Mouse (Mus musculus): ENCODE results near the gene Gfm2. TPM values are rescaled to one million over a fixed set of nuclear protein-coding genes. Genes with fewer than 3 reads are reported as not detected.

The Gfm2 gene
- polyA plus RNA-seq, 1 experiment from 2014 or later = 31.8 TPM

DNA sequence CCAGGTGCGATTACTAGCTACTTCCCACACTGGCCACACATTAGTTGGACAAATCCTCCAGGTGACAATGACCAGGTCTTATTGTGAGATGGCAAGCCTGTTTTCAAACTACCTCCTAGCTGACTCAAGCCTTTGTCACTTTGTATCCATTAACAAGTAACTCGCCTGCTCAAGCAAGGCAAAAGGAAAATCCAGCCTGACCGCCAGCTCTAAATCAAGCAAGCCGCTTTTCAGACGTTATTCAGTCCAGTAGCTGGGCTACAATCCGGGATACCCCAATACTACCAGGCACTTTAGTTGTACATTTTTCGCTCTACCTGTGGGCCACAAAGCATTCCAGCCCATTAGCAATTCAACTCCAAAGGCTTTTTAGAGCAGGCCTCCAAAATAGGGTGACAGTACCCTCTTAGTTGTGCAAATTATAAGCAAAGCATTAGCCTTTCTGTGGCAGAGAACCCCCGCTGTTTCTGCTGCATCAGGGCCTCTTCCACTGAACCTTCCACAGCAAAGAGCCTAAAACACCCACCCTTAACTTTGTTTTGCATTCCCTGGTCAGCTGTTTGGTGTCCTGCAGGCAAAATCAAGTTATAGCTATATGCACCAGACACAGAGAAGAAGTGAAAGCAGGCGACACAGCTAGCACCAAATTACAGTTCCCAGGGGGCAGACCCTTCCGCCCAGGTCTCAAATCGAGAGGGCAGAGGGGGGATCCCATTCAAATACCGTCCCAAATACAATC lies 58.6 kb downstream of the Gfm2 start:
- Histone ChIP-seq H3K36me3 (no peaks in the 10 kb centered on the region), H3K4me1 (replicated peaks) (peaks cover 22% of the 10 kb centered on the region), H3K9me3 (no peaks in the 10 kb centered on the region), H3K4me2 (no peak overlapping the region; the same call in 1 of the 2 replicates), H3K9ac (no peak overlapping the region), H3K27me3 (no peaks in the 10 kb centered on the region), H3K4me3 (no peak overlapping the region), H3K27ac (replicated peaks) (no peak overlapping the region)
- 53% methylated on average over 12 of the region's 12 CpGs for WGBS
- no peak for ATAC-seq (ENCODE audit: low FRiP score, low read depth)

GRCm38 (mm10) chr13:97196925-97197218 lies 59.1 kb downstream of the Gfm2 start:
- no peak for ATAC-seq (ENCODE audit: low FRiP score, low read depth)
- Histone ChIP-seq H3K9me3 (no peaks in the 10 kb centered on the region), H3K27me3 (no peaks in the 10 kb centered on the region), H3K4me3 (no peak overlapping the region), H3K36me3 (no peaks in the 10 kb centered on the region), H3K9ac (no peak overlapping the region), H3K27ac (replicated peaks) (no peak overlapping the region), H3K4me2 (no peak overlapping the region; the same call in 1 of the 2 replicates), H3K4me1 (replicated peaks) (peaks cover 22% of the 10 kb centered on the region)
- WGBS = 79% methylated on average over 2 of the region's 2 CpGs

- peak within 1 kb of the TSS; percentile 67 for H3K4me2 ChIP-seq
- H3K36me3 ChIP-seq = no peaks in the 10 kb centered on the region
- under 1% methylated on average over 45 of the region's 45 CpGs for WGBS
- H3K9me3 ChIP-seq = no peaks in the 10 kb centered on the region
- no peaks in the 10 kb centered on the region for H3K27me3 ChIP-seq
- H3K4me1 ChIP-seq (replicated peaks) = peaks cover 22% of the 10 kb centered on the region
- peak within 1 kb of the TSS; percentile 4; the same call in 1 of the 2 replicates for H3K27ac ChIP-seq (replicated peaks)
- ATAC-seq (ENCODE audit: low FRiP score, low read depth) = peak; percentile 88
- H3K4me3 ChIP-seq = peak within 1 kb of the TSS; percentile 62
- peak within 1 kb of the TSS; percentile 46 for H3K9ac ChIP-seq
Observed at GRCm38 (mm10) chr13:97197932-97198562, 60.3 kb downstream of the Gfm2 start, which contains the start of gene Hexb. Gene Hexb (minus strand): TSS chr13:97198357.

DNA sequence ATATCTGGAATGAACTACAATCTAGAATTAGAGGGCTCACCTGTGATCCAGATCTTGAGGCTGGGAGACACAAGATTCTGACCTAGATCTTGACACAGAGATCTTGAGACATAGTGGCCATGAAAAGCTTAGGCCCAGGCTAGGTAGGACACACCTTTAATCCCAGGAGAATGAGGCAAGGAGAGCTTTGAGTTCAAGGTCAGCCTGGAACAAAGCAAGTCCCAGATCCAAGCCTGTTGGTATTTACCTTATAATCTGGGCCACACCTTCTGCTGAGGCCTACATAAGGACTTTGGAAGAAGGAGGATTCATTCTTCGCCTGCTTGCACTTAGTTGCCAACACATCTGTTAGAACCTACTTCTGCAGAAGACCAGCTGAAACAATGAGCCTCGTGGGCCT lies 61.4 kb downstream of the Gfm2 start:
- 87% methylated on average over 2 of the region's 2 CpGs for WGBS
- peaks cover 22% of the 10 kb centered on the region for H3K4me1 ChIP-seq (replicated peaks)
- H3K4me2 ChIP-seq = no peak overlapping the region
- H3K4me3 ChIP-seq = no peak overlapping the region
- H3K9me3 ChIP-seq = no peaks in the 10 kb centered on the region
- ATAC-seq (ENCODE audit: low FRiP score, low read depth) = no peak
- H3K27me3 ChIP-seq = no peaks in the 10 kb centered on the region
- no peak overlapping the region for H3K27ac ChIP-seq (replicated peaks)
- H3K9ac ChIP-seq = no peak overlapping the region
- H3K36me3 ChIP-seq = no peaks in the 10 kb centered on the region

DNA sequence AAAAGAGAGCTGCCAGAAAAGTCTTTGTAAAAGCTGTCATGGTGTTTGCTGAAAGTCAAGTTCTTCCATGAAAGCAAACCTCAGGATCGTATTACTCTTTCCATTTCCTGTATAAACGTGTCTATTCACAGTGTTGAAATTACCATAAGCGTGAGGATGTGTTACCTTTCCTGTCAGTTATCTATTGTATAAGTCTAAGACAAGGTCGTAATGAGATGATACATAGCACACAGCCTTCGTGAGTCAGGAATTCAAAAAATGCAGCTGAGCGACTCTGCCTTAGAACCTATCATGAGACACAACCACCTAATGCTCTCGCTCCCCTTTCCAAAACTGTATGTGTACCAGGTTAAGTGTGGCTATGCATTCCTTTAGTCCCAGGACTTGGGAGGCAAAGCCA lies 63.3 kb downstream of the Gfm2 start:
- Histone ChIP-seq H3K4me3 (no peak overlapping the region), H3K9ac (no peak overlapping the region), H3K27me3 (no peaks in the 10 kb centered on the region), H3K4me2 (no peak overlapping the region), H3K27ac (replicated peaks) (no peak overlapping the region), H3K9me3 (no peaks in the 10 kb centered on the region), H3K4me1 (replicated peaks) (peaks cover 31% of the 10 kb centered on the region), H3K36me3 (no peaks in the 10 kb centered on the region)
- ATAC-seq (ENCODE audit: low FRiP score, low read depth) = no peak
- WGBS = 83% methylated on average over 7 of the region's 7 CpGs

- no peak overlapping the region for H3K9ac ChIP-seq
- H3K4me2 ChIP-seq = no peak overlapping the region
- WGBS = 83% methylated on average over 4 of the region's 4 CpGs
- no peaks in the 10 kb centered on the region for H3K27me3 ChIP-seq
- H3K27ac ChIP-seq (replicated peaks) = no peak overlapping the region
- peaks cover 25% of the 10 kb centered on the region for H3K4me1 ChIP-seq (replicated peaks)
- ATAC-seq (ENCODE audit: low FRiP score, low read depth) = no peak
- no peaks in the 10 kb centered on the region for H3K9me3 ChIP-seq
- no peak overlapping the region for H3K4me3 ChIP-seq
- no peaks in the 10 kb centered on the region for H3K36me3 ChIP-seq
Observed at GRCm38 (mm10) chr13:97201896-97202295, 64.2 kb downstream of the Gfm2 start.

DNA sequence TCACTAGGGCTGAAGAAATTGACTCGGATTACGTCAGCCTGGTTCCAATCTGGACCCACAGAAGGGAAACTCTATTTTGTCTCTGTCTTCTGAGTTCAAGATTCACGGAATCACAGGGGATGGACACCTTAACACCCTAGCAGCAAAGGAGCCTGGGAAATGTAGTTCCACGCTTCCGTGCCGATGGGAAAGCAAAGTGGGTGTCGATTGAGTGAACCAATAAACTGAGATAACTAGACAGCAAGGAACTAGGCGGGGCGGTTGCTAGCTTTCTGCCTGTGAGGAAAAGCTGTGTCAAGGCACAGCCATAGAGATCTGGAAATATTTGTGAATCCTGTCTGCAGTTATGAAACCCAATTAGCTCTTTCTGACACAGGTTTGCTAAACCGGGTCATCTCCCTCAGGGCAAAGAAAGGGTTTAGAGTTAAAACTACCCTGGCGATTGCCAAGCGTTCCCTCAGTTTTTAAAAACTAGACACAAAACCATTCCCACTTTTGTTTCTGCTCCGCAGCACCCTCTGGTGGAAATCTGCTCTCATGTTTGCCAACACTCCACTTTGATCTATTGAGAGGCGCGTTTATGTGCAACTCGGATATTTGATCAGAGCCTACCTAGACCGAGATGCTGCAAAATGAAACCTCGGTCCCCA lies 67.4 kb downstream of the Gfm2 start:
- no peaks in the 10 kb centered on the region for H3K27me3 ChIP-seq
- peak overlapping the region; percentile 38 for H3K4me3 ChIP-seq
- peak overlapping the region; percentile 39 for H3K27ac ChIP-seq (replicated peaks)
- WGBS = 13% methylated on average over 18 of the region's 18 CpGs
- peak; percentile 75 for ATAC-seq (ENCODE audit: low FRiP score, low read depth)
- H3K9ac ChIP-seq = peak overlapping the region; percentile 30
- H3K36me3 ChIP-seq = no peaks in the 10 kb centered on the region
- H3K4me2 ChIP-seq = peak overlapping the region; percentile 58
- peaks cover 9% of the 10 kb centered on the region; the same call in 1 of the 2 replicates for H3K4me1 ChIP-seq (replicated peaks)
- H3K9me3 ChIP-seq = no peaks in the 10 kb centered on the region

DNA sequence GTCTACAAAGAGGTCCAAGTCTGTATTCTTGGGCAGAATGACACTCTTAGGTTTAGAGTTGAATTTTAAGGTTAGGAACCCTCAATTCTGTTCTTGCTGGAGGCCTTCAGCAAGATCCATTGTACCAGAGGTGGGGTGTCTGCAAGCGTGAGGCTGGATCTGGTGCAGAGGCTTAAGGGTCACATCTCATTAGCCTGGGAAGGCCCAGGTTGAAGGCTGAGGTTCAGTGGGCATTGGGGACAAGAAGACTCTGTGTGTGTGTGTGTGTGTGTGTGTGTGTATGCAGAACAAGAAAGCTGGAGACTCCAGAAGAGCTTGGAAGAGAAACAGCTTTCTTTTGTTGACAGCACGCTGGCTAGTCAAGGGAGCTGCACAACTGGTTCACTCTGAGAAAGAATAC lies 68.3 kb downstream of the Gfm2 start:
- no peak overlapping the region for H3K9ac ChIP-seq
- no peaks in the 10 kb centered on the region for H3K9me3 ChIP-seq
- H3K4me2 ChIP-seq = no peak overlapping the region
- H3K27me3 ChIP-seq = no peaks in the 10 kb centered on the region
- no peak overlapping the region for H3K27ac ChIP-seq (replicated peaks)
- no peaks in the 10 kb centered on the region for H3K36me3 ChIP-seq
- H3K4me1 ChIP-seq (replicated peaks) = peaks cover 9% of the 10 kb centered on the region; the same call in 1 of the 2 replicates
- ATAC-seq (ENCODE audit: low FRiP score, low read depth) = no peak
- 82% methylated on average over 2 of the region's 2 CpGs for WGBS
- no peak overlapping the region for H3K4me3 ChIP-seq

GRCm38 (mm10) chr13:97207472-97208111 lies 69.9 kb downstream of the Gfm2 start:
- WGBS = 84% methylated on average over 7 of the region's 7 CpGs
- no peak for ATAC-seq (ENCODE audit: low FRiP score, low read depth)
- Histone ChIP-seq H3K9ac (no peak overlapping the region), H3K36me3 (no peaks in the 10 kb centered on the region), H3K4me3 (no peak overlapping the region), H3K4me1 (replicated peaks) (peaks cover 9% of the 10 kb centered on the region; the same call in 1 of the 2 replicates), H3K27ac (replicated peaks) (no peak overlapping the region), H3K9me3 (no peaks in the 10 kb centered on the region), H3K27me3 (no peaks in the 10 kb centered on the region), H3K4me2 (no peak overlapping the region)

DNA sequence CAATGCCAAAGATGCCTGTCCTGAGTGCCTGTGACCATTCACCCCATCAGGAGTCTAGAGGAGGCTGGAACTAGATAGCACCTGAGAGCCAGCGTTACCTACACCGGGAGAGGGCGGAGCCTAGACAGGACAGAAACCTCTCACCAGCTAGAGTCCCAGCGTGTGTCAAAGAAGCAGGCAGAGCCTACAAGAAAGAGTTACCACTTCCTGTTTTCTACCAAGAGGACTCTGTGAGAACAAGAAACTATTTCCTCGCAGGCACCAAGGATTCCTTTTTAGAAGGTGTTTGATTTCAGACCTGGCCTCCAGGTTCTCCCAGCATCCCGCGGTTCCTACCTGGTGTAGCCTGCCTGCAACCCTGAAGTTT lies 70.4 kb downstream of the Gfm2 start:
- Histone ChIP-seq H3K36me3 (no peaks in the 10 kb centered on the region), H3K9me3 (no peaks in the 10 kb centered on the region), H3K4me3 (no peak overlapping the region), H3K4me1 (replicated peaks) (peaks cover 9% of the 10 kb centered on the region; the same call in 1 of the 2 replicates), H3K9ac (no peak overlapping the region), H3K4me2 (no peak overlapping the region), H3K27me3 (no peaks in the 10 kb centered on the region), H3K27ac (replicated peaks) (no peak overlapping the region)
- no peak for ATAC-seq (ENCODE audit: low FRiP score, low read depth)
- WGBS = 61% methylated on average over 7 of the region's 7 CpGs

GRCm38 (mm10) chr13:97208500-97209010 lies 70.8 kb downstream of the Gfm2 start:
- Histone ChIP-seq H3K4me2 (no peak overlapping the region), H3K9ac (no peak overlapping the region), H3K4me1 (replicated peaks) (peaks cover 9% of the 10 kb centered on the region; the same call in 1 of the 2 replicates), H3K4me3 (no peak overlapping the region), H3K36me3 (no peaks in the 10 kb centered on the region), H3K27ac (replicated peaks) (no peak overlapping the region), H3K27me3 (no peaks in the 10 kb centered on the region), H3K9me3 (no peaks in the 10 kb centered on the region)
- WGBS = 75% methylated on average over 3 of the region's 3 CpGs
- ATAC-seq (ENCODE audit: low FRiP score, low read depth) = no peak

All from hindbrain, embryonic 15.5 days (tissue).